Mouse (Mus musculus) small intestine, adult 2 months (tissue): Measurements from ENCODE around the gene Trmt1. TPM values are rescaled to one million over a fixed set of nuclear protein-coding genes. Genes with fewer than 3 reads are reported as not detected.

Experiments
- H3K27ac ChIP-seq: fragments of 200-500 bp; 2 replicates; pipeline ENCODE4 v1.5.1; 2012; ENCODE audit warnings: low read depth, low read length, control low read depth, inconsistent platforms; ENCODE audit not compliant: insufficient read depth
- H3K27me3 ChIP-seq: fragments of 200-500 bp; 2 replicates; pipeline ENCODE4 v1.6.1; 2012; ENCODE audit warnings: mild to moderate bottlenecking, moderate library complexity, low read length, inconsistent platforms; ENCODE audit not compliant: control insufficient read depth, insufficient read depth
- H3K36me3 ChIP-seq: fragments of 200-500 bp; 2 replicates; pipeline ENCODE4 v1.6.1; 2012; ENCODE audit warnings: mild to moderate bottlenecking, low read length, control low read depth, inconsistent platforms; ENCODE audit not compliant: control insufficient read depth, insufficient read depth
- H3K4me1 ChIP-seq: fragments of 200-500 bp; 2 replicates; pipeline ENCODE4 v1.6.1; 2012; ENCODE audit warnings: low read length, inconsistent platforms, mixed read lengths; ENCODE audit not compliant: control insufficient read depth, insufficient read depth, insufficient read length
- H3K4me3 ChIP-seq: fragments of 200-500 bp; 2 replicates; pipeline ENCODE4 v1.5.1; 2012; ENCODE audit warnings: low read depth, mild to moderate bottlenecking, control low read depth, inconsistent platforms, low read length, moderate library complexity
- CTCF ChIP-seq: fragments of 200-500 bp; IDR thresholded peaks from 2 replicates; pipeline ENCODE4 v1.5.1; 2012; ENCODE audit warnings: low read depth, mild to moderate bottlenecking, control low read depth, inconsistent platforms, low read length, moderate library complexity, mixed read lengths; ENCODE audit not compliant: insufficient replicate concordance, insufficient read length; ENCODE audit errors: extremely low read depth
- POLR2A ChIP-seq: fragments of 200-500 bp; IDR thresholded peaks from 2 replicates; pipeline ENCODE4 v1.6.1; 2012; ENCODE audit warnings: low read depth, mild to moderate bottlenecking, control low read depth, inconsistent platforms, low read length, moderate library complexity
- WGBS: fragments of 180-500 bp; shearing (Covaris S2); methylation state at CpG from one replicate; pipeline ENCODE4 v1.1.7; 2018; 5-methylcytosine and 5-hydroxymethylcytosine counted together
- polyA plus RNA-seq: library from polyadenylated mRNA; depleted of rRNA; stranded (reverse); fragments of >200 nt; gene quantifications from 2 replicates; pipeline ENCODE4 v1.2.3, GENCODE M21; 2012

Trmt1 gene
- polyA plus RNA-seq, 1 experiment: 55.2 TPM

GRCm38 (mm10) chr8:84655336-84656190, 30.5 kb upstream of the Trmt1 start:
- no peaks in the 10 kb centered on the region for H3K36me3 ChIP-seq
- TF ChIP-seq CTCF: no peak
- no peak for TF ChIP-seq POLR2A
- H3K4me3 ChIP-seq: peak overlapping the region; percentile 63
- no peaks in the 10 kb centered on the region for H3K27me3 ChIP-seq
- peak overlapping the region; percentile 93 for H3K27ac ChIP-seq
- WGBS: 14% methylated on average over 15 of the region's 15 CpGs
- peaks cover 14% of the 10 kb centered on the region for H3K4me1 ChIP-seq

GRCm38 (mm10) chr8:84656191-84656525, 29.9 kb upstream of the Trmt1 start:
- Histone ChIP-seq H3K4me3 (peak overlapping the region; percentile 63), H3K36me3 (no peaks in the 10 kb centered on the region), H3K4me1 (peaks cover 14% of the 10 kb centered on the region), H3K27ac (peak overlapping the region; percentile 93), H3K27me3 (no peaks in the 10 kb centered on the region)
- 13% methylated on average over 10 of the region's 10 CpGs for WGBS
- TF ChIP-seq POLR2A: no peak
- TF ChIP-seq CTCF: no peak

- peaks cover 14% of the 10 kb centered on the region for H3K4me1 ChIP-seq
- TF ChIP-seq POLR2A (peak; percentile 49; the same call in 1 of the 2 replicates), CTCF (no peak)
- no peaks in the 10 kb centered on the region for H3K27me3 ChIP-seq
- H3K36me3 ChIP-seq: no peaks in the 10 kb centered on the region
- under 1% methylated on average over 23 of the region's 23 CpGs for WGBS
- H3K27ac ChIP-seq: peak overlapping the region; percentile 93
- H3K4me3 ChIP-seq: peak overlapping the region; percentile 63
Measured at GRCm38 (mm10) chr8:84656641-84657126, 29.4 kb upstream of the Trmt1 start.

GRCm38 (mm10) chr8:84657203-84657602, 28.9 kb upstream of the Trmt1 start:
- Histone ChIP-seq H3K36me3 (no peaks in the 10 kb centered on the region), H3K4me3 (no peak overlapping the region), H3K4me1 (peaks cover 14% of the 10 kb centered on the region), H3K27ac (peak overlapping the region; percentile 93), H3K27me3 (no peaks in the 10 kb centered on the region)
- no peak for TF ChIP-seq POLR2A
- no peak for TF ChIP-seq CTCF

GRCm38 (mm10) chr8:84657680-84658079, 28.4 kb upstream of the Trmt1 start:
- Histone ChIP-seq H3K27me3 (no peaks in the 10 kb centered on the region), H3K36me3 (no peaks in the 10 kb centered on the region), H3K4me1 (peaks cover 14% of the 10 kb centered on the region), H3K4me3 (no peak overlapping the region), H3K27ac (peak overlapping the region; percentile 93)
- WGBS: 27% methylated on average over 4 of the region's 4 CpGs
- TF ChIP-seq CTCF (no peak), POLR2A (no peak)

- H3K4me3 ChIP-seq: no peak overlapping the region
- H3K27ac ChIP-seq: no peak overlapping the region
- 37% methylated on average over 1 of the region's 1 CpGs for WGBS
- H3K27me3 ChIP-seq: no peaks in the 10 kb centered on the region
- H3K4me1 ChIP-seq: peaks cover 14% of the 10 kb centered on the region
- H3K36me3 ChIP-seq: no peaks in the 10 kb centered on the region
- TF ChIP-seq POLR2A: no peak
- TF ChIP-seq CTCF: no peak
Measured at GRCm38 (mm10) chr8:84658951-84659350, 27.2 kb upstream of the Trmt1 start.
